Mouse (Mus musculus) splenic B cell, adult 2 months (primary cell): ENCODE data around the gene Atoh7.
"Not testable (repeated sequence)": the region's sequence is repeated elsewhere in the genome, so short reads cannot be mapped to it uniquely, and the experiment has no call there.

Experiments
- DNase-seq: peaks from one replicate; pipeline ENCODE4 v3.0.0-alpha.2; 2011; ENCODE audit warnings: low read depth, low spot score
- H3K27me3 ChIP-seq: 2 replicates; pipeline ENCODE4 v1.6.1; 2012; ENCODE audit warnings: mild to moderate bottlenecking, low read length, moderate library complexity, mixed read lengths; ENCODE audit not compliant: control insufficient read depth, poor library complexity, insufficient read depth, severe bottlenecking
- H3K36me3 ChIP-seq: 2 replicates; pipeline ENCODE4 v1.6.1; 2012; ENCODE audit warnings: mild to moderate bottlenecking, low read length, moderate library complexity, mixed read lengths; ENCODE audit not compliant: control insufficient read depth, poor library complexity, insufficient read depth, severe bottlenecking

The Atoh7 gene

DNA sequence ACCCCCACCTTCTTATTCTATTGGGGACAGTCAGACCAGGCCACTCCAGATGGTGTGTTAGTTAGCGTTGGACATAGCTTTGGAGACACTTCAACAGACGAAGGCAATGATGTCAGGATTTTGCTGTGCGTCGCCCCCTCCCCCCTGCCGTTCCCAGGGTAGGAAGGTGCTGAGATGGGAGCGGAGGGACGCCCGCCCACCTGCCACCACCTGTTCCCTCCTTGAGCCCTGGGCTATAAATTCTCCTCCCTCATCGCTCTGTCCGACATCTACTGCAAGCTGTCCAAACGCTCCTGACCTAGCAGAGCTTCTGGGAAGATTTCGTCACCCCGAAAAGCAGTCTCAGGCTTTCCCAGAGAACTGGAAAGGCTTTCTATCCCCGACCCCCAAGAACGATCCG lies at the start of gene Atoh7:
Gene Atoh7 (plus strand): TSS at position 131 of the 400 bp plus-strand sequence.
- no peak for DNase-seq
- no peaks in the 10 kb centered on the region for H3K36me3 ChIP-seq
- no peaks in the 10 kb centered on the region; the same call in 1 of the 2 replicates for H3K27me3 ChIP-seq

DNA sequence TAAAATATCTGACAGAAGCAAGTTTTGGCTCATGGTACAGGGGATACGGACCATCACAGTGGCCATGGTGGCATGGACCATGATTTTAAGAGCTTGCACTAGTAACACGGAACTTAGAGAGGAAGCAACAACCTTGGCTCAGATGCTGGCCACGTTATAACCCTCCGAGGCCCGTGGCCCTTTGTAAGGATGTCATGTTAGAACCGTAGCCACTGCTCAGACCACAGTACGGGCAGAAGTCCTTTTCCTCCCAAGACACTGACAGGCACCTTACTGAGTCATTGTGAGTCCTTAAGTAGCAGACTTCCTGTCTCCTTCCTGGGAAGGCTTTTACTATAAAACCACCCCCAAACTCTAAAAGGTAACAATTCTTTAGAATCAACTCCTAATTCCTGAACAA lies 48.2 kb upstream of the Atoh7 start:
- no peaks in the 10 kb centered on the region for H3K36me3 ChIP-seq
- H3K27me3 ChIP-seq: no peaks in the 10 kb centered on the region
- no peak for DNase-seq

DNA sequence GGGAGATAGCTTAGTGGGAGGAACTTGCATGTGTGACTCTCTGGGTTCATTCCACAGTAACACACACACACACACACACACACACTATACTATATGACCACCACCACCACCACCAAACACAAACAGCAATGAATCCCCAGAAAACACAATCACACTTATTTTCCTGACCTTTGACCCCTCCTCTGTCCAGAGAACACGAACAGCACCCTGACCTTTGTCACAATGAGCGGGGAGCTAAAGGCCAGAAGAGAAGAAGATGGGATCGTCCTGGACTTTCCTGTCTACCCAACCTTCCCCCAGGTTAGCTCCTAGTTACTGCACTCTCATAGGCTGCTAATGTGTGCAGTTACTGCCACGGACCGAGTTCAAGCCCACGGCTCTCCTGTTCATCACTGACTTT lies 47.4 kb upstream of the Atoh7 start:
- no peaks in the 10 kb centered on the region for H3K27me3 ChIP-seq
- DNase-seq: no peak
- no peaks in the 10 kb centered on the region for H3K36me3 ChIP-seq

DNA sequence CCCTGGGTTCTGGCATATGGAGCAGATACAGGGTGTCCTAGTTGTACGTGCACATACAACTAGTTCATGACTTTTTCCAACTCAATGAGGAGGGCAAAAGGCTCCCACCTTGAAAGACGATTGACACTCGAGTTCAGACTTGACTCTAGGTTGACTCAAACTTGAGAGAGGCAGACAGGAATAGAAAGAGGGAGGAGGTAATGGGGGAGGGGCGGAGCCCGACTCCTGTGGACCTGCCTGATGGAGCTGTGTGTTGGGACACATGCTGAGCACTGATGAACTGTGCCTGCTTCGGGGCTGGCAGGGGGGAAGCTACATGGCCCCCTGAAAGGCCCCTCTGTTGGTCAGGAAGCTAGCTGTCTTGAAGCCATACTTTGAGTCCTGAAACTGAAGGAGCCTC lies 46.4 kb upstream of the Atoh7 start:
- no peak for DNase-seq
- Histone ChIP-seq H3K27me3 (no peaks in the 10 kb centered on the region), H3K36me3 (no peaks in the 10 kb centered on the region)

DNA sequence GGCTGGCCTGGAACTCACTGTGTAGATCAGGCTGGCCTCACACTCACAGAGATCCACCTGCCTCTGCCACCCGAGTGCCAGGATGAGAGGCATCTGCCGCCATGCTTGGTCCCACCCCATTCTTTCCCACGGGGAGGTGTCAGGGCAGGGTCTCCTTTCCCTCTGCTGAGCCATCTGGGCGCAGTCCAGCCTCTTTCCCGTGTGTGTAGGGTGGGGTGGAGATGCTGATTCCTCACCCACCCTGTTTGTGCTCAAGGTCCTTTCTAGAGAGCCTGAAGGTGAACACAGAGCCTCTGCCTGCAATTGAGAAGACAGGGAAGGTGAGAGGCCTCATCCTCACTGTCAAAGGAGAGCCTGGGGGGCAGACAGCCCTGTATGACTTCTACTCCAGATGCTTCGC lies 45.4 kb upstream of the Atoh7 start:
- not testable (repeated sequence) for H3K27me3 ChIP-seq, DNase-seq, H3K36me3 ChIP-seq

DNA sequence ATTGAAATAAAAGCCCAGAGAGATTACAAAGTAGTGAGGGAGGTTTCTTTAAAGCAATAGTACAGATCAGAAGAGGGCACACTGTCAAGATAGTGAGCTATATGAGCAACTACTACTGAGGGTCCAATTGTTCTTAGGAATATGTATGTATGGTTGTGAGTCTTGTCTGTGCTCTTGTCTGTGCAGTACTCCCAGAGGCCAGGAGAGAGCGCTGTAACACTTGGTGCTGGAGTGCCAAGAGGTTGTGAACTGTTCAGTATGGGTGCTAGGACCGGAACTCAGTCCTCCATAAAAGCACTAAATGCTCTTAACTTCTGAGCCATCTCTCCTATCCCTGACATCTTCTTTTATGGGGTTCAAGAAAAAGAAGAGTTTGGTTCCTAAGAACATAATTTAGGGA lies 44.9 kb upstream of the Atoh7 start:
- no peaks in the 10 kb centered on the region for H3K27me3 ChIP-seq
- DNase-seq: peak; percentile 30
- H3K36me3 ChIP-seq: no peaks in the 10 kb centered on the region

DNA sequence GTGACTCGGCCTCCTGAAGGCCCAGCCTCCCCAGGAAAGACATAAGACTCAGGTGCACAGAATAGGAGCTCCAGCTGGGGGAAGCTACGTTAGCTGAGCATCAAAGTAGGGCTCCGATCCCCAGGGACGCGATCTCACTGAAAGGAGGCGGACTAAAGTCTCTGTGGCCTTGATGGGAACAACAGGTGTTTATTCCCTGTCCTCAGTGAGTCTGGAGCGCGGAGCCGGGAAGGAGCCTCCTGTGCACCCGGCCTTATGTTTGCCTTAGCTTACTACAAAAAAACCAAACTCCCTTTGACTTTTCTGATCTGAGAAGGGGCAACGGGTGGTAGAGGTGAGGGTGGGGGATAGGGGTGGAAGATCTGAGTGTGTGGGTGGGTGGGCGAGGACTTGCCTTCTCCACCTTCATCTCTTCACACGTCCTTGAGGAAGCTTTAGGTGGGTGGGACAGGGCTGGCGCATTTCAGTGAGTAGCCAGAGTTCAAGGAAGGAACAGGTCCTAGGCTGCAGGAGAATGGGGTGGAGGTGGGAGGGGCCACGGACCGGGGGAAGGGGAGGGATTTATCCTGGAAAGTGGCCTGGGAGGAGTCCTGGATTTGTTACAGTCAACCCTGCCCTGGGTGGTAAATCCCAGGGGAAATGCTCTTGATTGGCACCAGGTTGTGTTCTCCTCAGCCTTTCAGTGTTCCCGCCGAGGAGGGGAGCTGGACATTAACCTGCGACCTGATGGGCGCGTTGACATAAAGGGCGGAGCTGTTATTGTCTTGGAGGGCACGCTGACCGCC lies 42.3 kb upstream of the Atoh7 start:
- DNase-seq: no peak

DNA sequence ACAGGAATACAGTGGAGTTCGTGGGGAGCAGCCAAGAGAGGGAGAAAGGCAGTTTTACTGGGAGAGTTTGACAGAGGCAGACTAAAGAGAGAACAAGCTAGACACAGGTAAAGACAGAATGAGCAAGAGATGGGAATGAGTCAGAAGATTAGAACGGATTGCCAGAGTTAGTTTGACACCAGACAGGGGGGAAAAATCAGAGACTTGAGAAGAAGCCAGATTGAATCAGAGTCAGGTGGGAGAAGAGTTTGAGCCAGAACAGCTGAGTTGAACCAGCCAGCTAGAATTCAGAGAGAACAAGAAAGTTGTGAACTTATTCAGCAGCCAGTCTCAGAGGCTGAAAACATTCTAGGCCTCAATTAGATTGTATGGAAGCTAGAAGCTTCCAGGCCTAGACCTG lies 39.6 kb upstream of the Atoh7 start, which contains the start of gene Pbld1:
Gene Pbld1 (plus strand): TSS at position 301 of the 400 bp plus-strand sequence.
- DNase-seq: no peak
- Histone ChIP-seq H3K27me3 (no peaks in the 10 kb centered on the region), H3K36me3 (no peaks in the 10 kb centered on the region)

More for the DNA sequence above, 42.3 kb upstream of the Atoh7 start:
- no peaks in the 10 kb centered on the region for H3K27me3 ChIP-seq
- H3K36me3 ChIP-seq: no peaks in the 10 kb centered on the region

DNA sequence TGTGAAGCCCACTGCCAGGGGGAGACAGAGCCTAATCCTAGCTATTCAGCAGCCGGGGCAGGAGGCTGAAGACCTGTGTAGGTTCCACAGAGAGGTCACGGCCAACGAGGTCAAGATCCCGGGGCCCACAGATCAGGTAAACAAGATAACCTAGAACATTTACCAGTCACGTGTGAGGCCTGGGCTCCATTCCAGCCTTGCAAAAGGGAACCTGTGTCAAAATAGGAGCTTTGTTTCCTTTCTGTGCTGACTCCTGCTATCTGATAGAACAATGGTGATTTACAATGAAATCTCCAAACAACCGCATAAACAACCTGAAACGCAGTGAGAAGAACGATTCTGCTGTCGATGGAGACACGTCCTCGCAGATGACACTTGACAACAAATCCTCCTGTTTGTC lies 39.0 kb upstream of the Atoh7 start:
- Histone ChIP-seq H3K27me3 (no peaks in the 10 kb centered on the region), H3K36me3 (no peaks in the 10 kb centered on the region)
- DNase-seq: no peak

DNA sequence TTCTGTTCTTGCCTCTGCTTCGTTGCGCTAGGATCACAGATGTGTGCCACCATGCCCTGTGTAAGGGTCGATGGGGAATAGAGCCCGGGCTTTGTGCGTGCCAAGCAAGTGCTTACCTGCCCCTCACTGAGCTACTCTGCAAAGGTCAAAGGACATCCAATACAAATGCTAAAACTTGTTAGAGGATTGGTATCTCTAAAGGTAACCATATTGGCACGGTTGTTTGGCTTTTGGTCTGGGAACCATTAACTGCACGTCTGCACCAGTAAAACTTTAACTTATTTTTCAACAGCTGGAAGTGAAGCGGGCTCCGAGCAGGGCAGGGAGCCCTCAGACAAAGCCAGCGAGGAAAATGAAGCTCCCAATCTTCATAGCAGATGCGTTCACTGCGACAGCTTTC lies 38.2 kb upstream of the Atoh7 start:
- Histone ChIP-seq H3K36me3 (no peaks in the 10 kb centered on the region), H3K27me3 (no peaks in the 10 kb centered on the region)
- no peak for DNase-seq

DNA sequence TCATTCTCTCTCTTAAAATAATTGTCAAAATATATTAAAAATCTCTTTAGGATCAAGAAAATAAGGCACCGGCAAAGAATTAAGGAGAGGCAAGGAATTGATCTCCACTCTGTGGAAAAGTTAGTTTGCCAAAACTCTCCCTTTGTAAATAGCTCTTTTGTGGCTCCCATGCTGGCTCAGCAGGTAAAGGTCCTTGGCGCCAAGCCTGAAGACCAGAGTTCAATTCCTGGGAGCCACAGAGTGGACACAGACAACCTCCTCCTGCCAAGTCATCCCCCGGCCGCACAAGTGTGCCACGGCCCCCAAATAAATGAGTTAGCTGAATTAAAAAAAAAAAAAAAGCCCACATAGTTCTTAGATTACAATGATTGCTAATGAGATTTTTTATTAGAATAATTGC lies 36.8 kb upstream of the Atoh7 start:
- no peak for DNase-seq
- H3K36me3 ChIP-seq: no peaks in the 10 kb centered on the region
- H3K27me3 ChIP-seq: no peaks in the 10 kb centered on the region

DNA sequence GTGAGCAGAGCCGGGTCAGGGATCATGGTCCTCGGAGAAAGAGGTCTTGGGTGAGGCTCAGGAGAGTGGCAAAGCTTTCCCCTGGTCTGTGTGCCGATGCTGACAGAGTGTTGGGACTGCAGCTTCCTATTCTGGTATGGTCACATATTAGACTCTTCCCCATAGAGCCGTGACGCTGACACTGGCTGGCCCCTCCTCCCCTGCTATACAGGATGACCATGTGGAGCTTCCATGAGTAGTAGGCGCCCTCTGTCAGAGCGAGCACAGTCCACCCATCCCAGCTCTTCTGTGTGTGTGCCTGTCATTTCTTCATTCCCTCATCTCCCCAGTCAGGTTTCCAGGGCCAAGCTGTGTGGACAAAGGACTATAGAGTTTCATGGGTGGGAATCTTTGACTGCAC lies 36.1 kb upstream of the Atoh7 start:
- no peaks in the 10 kb centered on the region for H3K36me3 ChIP-seq
- DNase-seq: no peak
- no peaks in the 10 kb centered on the region for H3K27me3 ChIP-seq

DNA sequence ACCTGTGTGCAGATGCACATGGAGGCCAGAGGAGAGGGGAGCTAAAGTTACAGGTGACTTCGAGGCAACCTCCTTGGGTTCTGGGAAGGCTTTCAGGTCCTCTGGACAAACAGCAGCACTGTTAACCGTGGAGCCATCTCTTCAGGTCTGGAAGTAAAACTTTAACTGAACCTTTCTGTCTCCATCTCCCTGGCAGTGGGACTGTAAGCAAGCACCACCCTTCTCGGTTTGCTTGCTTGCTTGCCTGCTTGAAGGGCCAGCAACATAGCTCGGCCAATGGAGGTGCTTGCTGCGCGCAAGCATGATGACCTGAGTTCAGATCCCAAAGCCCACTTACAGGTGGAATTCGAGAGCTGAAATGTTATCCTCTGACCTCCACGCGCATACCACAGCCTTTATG lies 34.9 kb upstream of the Atoh7 start:
- Histone ChIP-seq H3K27me3 (no peaks in the 10 kb centered on the region), H3K36me3 (no peaks in the 10 kb centered on the region)
- DNase-seq: no peak

DNA sequence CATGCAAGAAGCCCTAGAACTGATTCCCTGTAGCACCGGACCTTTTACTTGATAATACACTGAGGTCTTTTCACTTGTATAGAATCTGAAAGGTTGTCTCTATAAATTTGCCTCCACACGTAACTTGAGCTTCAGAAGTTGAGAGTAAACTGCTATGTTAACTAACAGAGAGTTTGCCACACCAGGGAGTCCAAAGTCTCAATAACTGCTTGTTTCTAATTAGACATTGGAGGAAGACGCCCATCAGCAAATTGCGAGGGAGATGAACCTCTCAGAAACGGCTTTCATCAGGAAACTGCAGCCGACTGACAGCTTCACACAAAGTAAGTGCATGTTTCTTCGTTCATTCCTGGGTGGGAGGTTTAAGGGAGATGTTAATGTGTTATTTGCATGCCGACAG lies 33.9 kb upstream of the Atoh7 start:
- Histone ChIP-seq H3K27me3 (no peaks in the 10 kb centered on the region), H3K36me3 (no peaks in the 10 kb centered on the region)
- no peak for DNase-seq

DNA sequence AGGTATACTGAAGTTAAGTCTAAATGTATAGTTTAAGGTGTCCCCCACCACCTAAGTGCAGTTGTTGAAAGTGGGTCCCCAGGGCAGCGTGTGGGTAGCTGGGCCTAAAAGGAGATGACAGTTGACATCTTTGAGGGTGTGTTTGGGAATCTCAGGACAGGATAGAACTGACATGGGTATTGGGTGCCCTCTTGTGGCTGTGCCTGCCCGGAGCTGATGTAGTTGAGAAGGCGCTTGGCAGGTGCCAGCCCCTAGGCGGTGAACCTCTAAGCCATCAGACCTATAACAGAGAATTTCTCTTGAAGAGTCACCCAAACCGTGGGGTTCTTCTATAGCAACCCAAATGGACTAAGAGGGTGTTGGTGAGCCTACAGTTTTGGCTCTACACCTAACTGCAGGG lies 33.5 kb upstream of the Atoh7 start:
- Histone ChIP-seq H3K36me3 (no peaks in the 10 kb centered on the region), H3K27me3 (no peaks in the 10 kb centered on the region)
- peak; percentile 87 for DNase-seq

DNA sequence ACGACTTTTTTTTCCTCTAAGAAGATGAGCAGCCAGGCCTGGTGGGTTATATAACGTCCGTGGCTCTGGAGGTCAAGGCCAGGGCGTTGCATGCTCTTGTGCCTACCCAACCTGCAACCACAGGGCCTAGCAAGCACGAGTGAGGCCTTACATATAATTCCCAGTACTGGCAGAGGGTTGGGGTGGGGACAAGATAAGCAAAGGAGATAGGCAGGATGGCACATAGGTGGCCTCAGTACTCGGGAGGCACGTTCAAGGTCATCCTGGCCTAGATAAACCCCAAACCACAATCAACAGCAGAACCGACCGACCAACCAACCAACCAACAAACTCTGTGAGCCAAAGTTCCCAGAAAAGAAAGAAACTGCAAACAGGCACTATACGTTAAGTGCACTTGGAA lies 13.1 kb upstream of the Atoh7 start:
- DNase-seq: no peak
- Histone ChIP-seq H3K36me3 (no peaks in the 10 kb centered on the region), H3K27me3 (no peaks in the 10 kb centered on the region)
